Mouse (Mus musculus) E14TG2a.4 (cell line): ENCODE measurements around the gene D430042O09Rik.

ENCODE experiments used
- CTCF ChIP-seq: conservative IDR thresholded peaks from 2 replicates; pipeline ENCODE4 v1.5.1; 2014; ENCODE audit warnings: low read length
- POU5F1 ChIP-seq: IDR thresholded peaks from 2 replicates; pipeline ENCODE4 v1.6.1; 2014; ENCODE audit warnings: low read length, borderline replicate concordance

- no peak for TF ChIP-seq CTCF
- TF ChIP-seq POU5F1 = no peak
Observed at GRCm38 (mm10) chr7:125752699-125753325, 45.1 kb downstream of the D430042O09Rik start.
